Mouse (Mus musculus): ENCODE measurements around the gene Nlrp9a. TPM values are rescaled to one million over a fixed set of nuclear protein-coding genes. Genes with fewer than 3 reads are reported as not detected.

Gene Nlrp9a
- not detected in 2 replicates for polyA plus RNA-seq (2012; rRNA removed; ENCODE audit: low replicate concordance)

GRCm38 (mm10) chr7:26534723-26535122 lies at the start of gene Nlrp9a:
Nlrp9a (plus strand) TSS chr7:26535023.

GRCm38 (mm10) chr7:26618364-26618763 lies 83.5 kb downstream of the Nlrp9a start, which contains the start of gene Vmn1r185:
Vmn1r185 (minus strand) TSS chr7:26618464.

Other genes with a start within 250 kb of the Nlrp9a start
- not detected in 2 replicates for gene Cyp2a4, start 227.9 kb upstream of the Nlrp9a start, polyA plus RNA-seq (2012; rRNA removed; ENCODE audit: low replicate concordance)
- gene Nlrp9c, start 131.3 kb upstream of the Nlrp9a start, polyA plus RNA-seq (2012; rRNA removed; ENCODE audit: low replicate concordance): not detected in 2 replicates
- not detected in 2 replicates for gene Nlrp4a, start 99.9 kb upstream of the Nlrp9a start, polyA plus RNA-seq (2012; rRNA removed; ENCODE audit: low replicate concordance)
- gene Vmn1r185, start 83.4 kb downstream of the Nlrp9a start, polyA plus RNA-seq (2012; rRNA removed; ENCODE audit: low replicate concordance): not detected in 2 replicates
- 0.11 TPM in 1 of 2 replicates, not detected in the other for gene Cyp2b23, start 151.4 kb downstream of the Nlrp9a start, polyA plus RNA-seq (2012; rRNA removed; ENCODE audit: low replicate concordance)
- gene Cyp2b19, start 222.1 kb downstream of the Nlrp9a start, polyA plus RNA-seq (2012; rRNA removed; ENCODE audit: low replicate concordance): 0.10 and 7.0 TPM in 2 replicates